ENCODE assay signal across 8 mouse cellular contexts in genomic region chr11:94276869-94277337, GRCm38 (mm10). TPM values are rescaled to one million over a fixed set of nuclear protein-coding genes. Genes with fewer than 3 reads are reported as not detected.
DNase-seq lines count a peak whose midpoint lies in the region; ATAC-seq and TF ChIP-seq lines count a peak whose summit lies in the region.

No protein-coding gene starts in this region.

- ATAC-seq in embryonic facial prominence, embryonic 15.5 days (ENCODE audit: insufficient number of reproducible peaks, low FRiP score, low TSS enrichment, low read depth) = peak; percentile 74
- ATAC-seq in kidney, embryonic 14.5 days (ENCODE audit: low FRiP score, low TSS enrichment) = peak; percentile 86
- peak; percentile 49; the same call in 1 of the 2 replicates for ATAC-seq in limb, embryonic 15.5 days (ENCODE audit: insufficient number of reproducible peaks, low FRiP score, low TSS enrichment, low read depth)

- peak; percentile 89 for DNase-seq in 416B (ENCODE audit: low read depth)
- peak; percentile 83 to 90 for DNase-seq in heart, adult 9 months (ENCODE audit: low spot score in 2 of 2)
- DNase-seq in monocyte, adult 2 months (ENCODE audit: low read depth in 1 of 2, low spot score in 2 of 2) = peak; percentile 21 to 53
- DNase-seq in spleen, postnatal 36 days (ENCODE audit: low spot score in 2 of 2) = peak; percentile 65 to 75

- peak; percentile 99 for TF ChIP-seq CTCF in bone marrow, adult 2 months (IDR thresholded peaks at IDR 0.05; ENCODE audit: control insufficient read depth, insufficient read depth, low read length)

- H3K27me3 ChIP-seq in embryonic facial prominence, embryonic 15.5 days = no peaks in the 10 kb centered on the region
- H3K27me3 ChIP-seq in kidney, embryonic 14.5 days (ENCODE audit: control insufficient read depth, insufficient read depth, low read length) = no peaks in the 10 kb centered on the region
- no peaks in the 10 kb centered on the region for H3K27me3 ChIP-seq in limb, embryonic 15.5 days

- H3K4me1 ChIP-seq in bone marrow, adult 2 months (ENCODE audit: control insufficient read depth, insufficient read depth, low read length) = peaks cover 2% of the 10 kb centered on the region
- peaks cover 5% of the 10 kb centered on the region; the same call in 1 of the 2 replicates for H3K4me1 ChIP-seq in embryonic facial prominence, embryonic 15.5 days
- no peaks in the 10 kb centered on the region for H3K4me1 ChIP-seq in kidney, embryonic 14.5 days (ENCODE audit: control insufficient read depth, insufficient read depth, low read length)
- H3K4me1 ChIP-seq in limb, embryonic 15.5 days = peaks cover 25% of the 10 kb centered on the region

- peak overlapping the region; percentile 38 for H3K4me3 ChIP-seq in bone marrow, adult 2 months (replicated peaks; ENCODE audit: control insufficient read depth, low read depth, low read length)
- H3K4me3 ChIP-seq in embryonic facial prominence, embryonic 15.5 days (replicated peaks) = peak overlapping the region; percentile 35
- H3K4me3 ChIP-seq in kidney, embryonic 14.5 days (ENCODE audit: low read length) = peak overlapping the region; percentile 32
- H3K4me3 ChIP-seq in limb, embryonic 15.5 days = peak overlapping the region; percentile 35

- H3K9me3 ChIP-seq in embryonic facial prominence, embryonic 15.5 days (replicated peaks) = no peaks in the 10 kb centered on the region
- H3K9me3 ChIP-seq in kidney, embryonic 14.5 days (ENCODE audit: control insufficient read depth, low read length) = no peaks in the 10 kb centered on the region
- H3K9me3 ChIP-seq in limb, embryonic 15.5 days = no peaks in the 10 kb centered on the region

- WGBS in bone marrow, adult 2 months = 8% methylated on average over 20 of the region's 20 CpGs
- 6% methylated on average over 20 of the region's 20 CpGs for WGBS in embryonic facial prominence, embryonic 15.5 days
- 8% methylated on average over 20 of the region's 20 CpGs for WGBS in kidney, embryonic 14.5 days
- 8% methylated on average over 20 of the region's 20 CpGs for WGBS in limb, embryonic 15.5 days

- no peak for TF ChIP-seq POLR2A in bone marrow, adult 2 months (IDR thresholded peaks at IDR 0.05; ENCODE audit: borderline replicate concordance, control insufficient read depth, low read depth, low read length)

- H3K4me2 ChIP-seq in embryonic facial prominence, embryonic 15.5 days (replicated peaks) = peak overlapping the region; percentile 59
- H3K4me2 ChIP-seq in kidney, embryonic 14.5 days (replicated peaks; ENCODE audit: low read depth, low read length) = peak overlapping the region; percentile 52
- peak overlapping the region; percentile 55 for H3K4me2 ChIP-seq in limb, embryonic 15.5 days

- no peak overlapping the region for H3K27ac ChIP-seq in bone marrow, adult 2 months (ENCODE audit: control insufficient read depth, insufficient read depth, low read depth, low read length, poor library complexity)
- no peak overlapping the region; the same call in 1 of the 2 replicates for H3K27ac ChIP-seq in embryonic facial prominence, embryonic 15.5 days (replicated peaks)
- no peak overlapping the region for H3K27ac ChIP-seq in kidney, embryonic 14.5 days (ENCODE audit: low read depth, low read length)
- peak overlapping the region; percentile 54; the same call in 1 of the 2 replicates for H3K27ac ChIP-seq in limb, embryonic 15.5 days

- no peak overlapping the region; the same call in 1 of the 2 replicates for H3K9ac ChIP-seq in embryonic facial prominence, embryonic 15.5 days
- H3K9ac ChIP-seq in kidney, embryonic 14.5 days (ENCODE audit: low read depth, low read length) = peak overlapping the region; percentile 47
- H3K9ac ChIP-seq in limb, embryonic 15.5 days = peak overlapping the region; percentile 37; the same call in 1 of the 2 replicates

- no peaks in the 10 kb centered on the region for H3K36me3 ChIP-seq in embryonic facial prominence, embryonic 15.5 days
- no peaks in the 10 kb centered on the region for H3K36me3 ChIP-seq in kidney, embryonic 14.5 days (ENCODE audit: control insufficient read depth, insufficient read depth, low read length)
- no peaks in the 10 kb centered on the region for H3K36me3 ChIP-seq in limb, embryonic 15.5 days

RNA-seq across cellular contexts. Expression of gene Gm21885, which starts 4.8 kb away (rescaled TPM):
- polyA plus RNA-seq in bone marrow, adult 2 months (2011; ENCODE audit: insufficient read depth, insufficient read length, low replicate concordance, missing spikeins) = not detected in 2 replicates
- polyA plus RNA-seq in embryonic facial prominence, embryonic 15.5 days (2015; fragmentation: Nextera tagmentation; extraction: Ambion mirVana) = 0.60 TPM in 1 of 2 replicates, not detected in the other
- 1.0 TPM in 1 of 2 replicates, not detected in the other for polyA plus RNA-seq in kidney, embryonic 14.5 days (2014; fragmentation: Nextera tagmentation; extraction: Ambion mirVana)
- 0.19 TPM in 1 of 2 replicates, not detected in the other for polyA plus RNA-seq in limb, embryonic 15.5 days (2015; fragmentation: Nextera tagmentation; extraction: Ambion mirVana)

RNA-seq across cellular contexts. Expression of gene Wfikkn2, which starts 31.1 kb away (rescaled TPM):
- 0.42 TPM in 1 of 2 replicates, not detected in the other for polyA plus RNA-seq in bone marrow, adult 2 months (2011; ENCODE audit: insufficient read depth, insufficient read length, low replicate concordance, missing spikeins)
- polyA plus RNA-seq in embryonic facial prominence, embryonic 15.5 days (2015; fragmentation: Nextera tagmentation; extraction: Ambion mirVana) = 6.5 and 6.8 TPM in 2 replicates
- 0.79 and 1.2 TPM in 2 replicates for polyA plus RNA-seq in kidney, embryonic 14.5 days (2014; fragmentation: Nextera tagmentation; extraction: Ambion mirVana)
- 12.9 and 13.5 TPM in 2 replicates for polyA plus RNA-seq in limb, embryonic 15.5 days (2015; fragmentation: Nextera tagmentation; extraction: Ambion mirVana)

RNA-seq across cellular contexts. Expression of gene Luc7l3, which starts 44.9 kb away (rescaled TPM):
- polyA plus RNA-seq in bone marrow, adult 2 months (2011; ENCODE audit: insufficient read depth, insufficient read length, low replicate concordance, missing spikeins) = 172 and 213 TPM in 2 replicates
- 106 and 112 TPM in 2 replicates for polyA plus RNA-seq in embryonic facial prominence, embryonic 15.5 days (2015; fragmentation: Nextera tagmentation; extraction: Ambion mirVana)
- 106 and 147 TPM in 2 replicates for polyA plus RNA-seq in kidney, embryonic 14.5 days (2014; fragmentation: Nextera tagmentation; extraction: Ambion mirVana)
- 96.9 and 105 TPM in 2 replicates for polyA plus RNA-seq in limb, embryonic 15.5 days (2015; fragmentation: Nextera tagmentation; extraction: Ambion mirVana)

RNA-seq across cellular contexts. Expression of gene Ankrd40, which starts 50.9 kb away (rescaled TPM):
- polyA plus RNA-seq in bone marrow, adult 2 months (2011; ENCODE audit: insufficient read depth, insufficient read length, low replicate concordance, missing spikeins) = 12.9 and 18.6 TPM in 2 replicates
- polyA plus RNA-seq in embryonic facial prominence, embryonic 15.5 days (2015; fragmentation: Nextera tagmentation; extraction: Ambion mirVana) = 22.9 and 24.5 TPM in 2 replicates
- 16.0 and 20.6 TPM in 2 replicates for polyA plus RNA-seq in kidney, embryonic 14.5 days (2014; fragmentation: Nextera tagmentation; extraction: Ambion mirVana)
- 19.9 and 21.7 TPM in 2 replicates for polyA plus RNA-seq in limb, embryonic 15.5 days (2015; fragmentation: Nextera tagmentation; extraction: Ambion mirVana)

Comparison
In these comparisons a context has a peak if more than half of its experiments do, and no peak if none do; other contexts are left out.
1. DNase-seq: peak in every context shown above with its lines; median percentile 89 in 416B; 86 in heart, adult 9 months; 70 in spleen, postnatal 36 days; 37 in monocyte, adult 2 months.